Mouse (Mus musculus) olfactory bulb, adult 2 months (tissue): ENCODE data around the gene Hoxa6.

Experiments
- CTCF ChIP-seq: fragments of 200-500 bp; IDR thresholded peaks from 2 replicates; pipeline ENCODE4 v1.5.1; 2012; ENCODE audit warnings: low read depth, mild to moderate bottlenecking, low read length, moderate library complexity; ENCODE audit not compliant: insufficient read depth
- POLR2A ChIP-seq: fragments of 200-500 bp; IDR thresholded peaks from 2 replicates; pipeline ENCODE4 v1.6.1; 2012; ENCODE audit warnings: mild to moderate bottlenecking, low read depth, low read length, moderate library complexity; ENCODE audit not compliant: insufficient read depth

GRCm38 (mm10) chr6:52252775-52253376, 44.4 kb upstream of the Hoxa6 start:
- TF ChIP-seq POLR2A (no peak), CTCF (no peak)
